Mouse (Mus musculus) embryonic facial prominence, embryonic 15.5 days (tissue): ENCODE data around the gene Vamp2. TPM values are rescaled to one million over a fixed set of nuclear protein-coding genes. Genes with fewer than 3 reads are reported as not detected.
A peak's percentile ranks its signal among the peaks of the same experiment; 100 is the strongest.

Source experiments
- ATAC-seq: fragments of 200-750 bp; cut with Nextera tagmentation; 2 replicates; pipeline ENCODE4 v1.8.0; 2017; ENCODE audit warnings: low read depth, moderate TSS enrichment; ENCODE audit not compliant: insufficient number of reproducible peaks, low FRiP score, low TSS enrichment
- H3K27ac ChIP-seq: fragments of 300-500 bp; sonication (generic); replicated peaks from 2 replicates; pipeline ENCODE4 v1.5.1; 2015; ENCODE audit warnings: mild to moderate bottlenecking, inconsistent platforms
- H3K27me3 ChIP-seq: fragments of 300-500 bp; sonication (generic); 2 replicates; pipeline ENCODE4 v1.6.1; 2015; ENCODE audit warnings: inconsistent platforms
- H3K36me3 ChIP-seq: fragments of 300-500 bp; sonication (generic); 2 replicates; pipeline ENCODE4 v1.6.1; 2015; ENCODE audit warnings: mild to moderate bottlenecking, inconsistent platforms
- H3K4me1 ChIP-seq: fragments of 300-500 bp; sonication (generic); 2 replicates; pipeline ENCODE4 v1.6.1; 2015; ENCODE audit warnings: inconsistent platforms
- H3K4me2 ChIP-seq: fragments of 300-500 bp; sonication (generic); replicated peaks from 2 replicates; pipeline ENCODE4 v1.6.1; 2015; ENCODE audit warnings: mild to moderate bottlenecking, inconsistent platforms
- H3K4me3 ChIP-seq: fragments of 300-500 bp; sonication (generic); replicated peaks from 2 replicates; pipeline ENCODE4 v1.5.1; 2015; ENCODE audit warnings: mild to moderate bottlenecking, inconsistent platforms
- H3K9ac ChIP-seq: fragments of 300-500 bp; sonication (generic); 2 replicates; pipeline ENCODE4 v1.6.1; 2015; ENCODE audit warnings: inconsistent platforms
- H3K9me3 ChIP-seq: fragments of 300-500 bp; sonication (generic); replicated peaks from 2 replicates; pipeline ENCODE4 v1.6.1; 2016; ENCODE audit warnings: inconsistent platforms
- WGBS: fragments of 180-500 bp; shearing (Covaris S2); methylation state at CpG from one replicate; pipeline ENCODE4 v1.1.7; 2015; 5-methylcytosine and 5-hydroxymethylcytosine counted together
- polyA plus RNA-seq: library from polyadenylated mRNA; unstranded; fragments of >200 nt; fragmentation: Nextera tagmentation; extraction: Ambion mirVana; gene quantifications from 2 replicates; pipeline ENCODE4 v1.2.1, GENCODE M21; 2015

Vamp2 gene
- polyA plus RNA-seq, 1 experiment from 2014 or later, result 149 TPM

DNA sequence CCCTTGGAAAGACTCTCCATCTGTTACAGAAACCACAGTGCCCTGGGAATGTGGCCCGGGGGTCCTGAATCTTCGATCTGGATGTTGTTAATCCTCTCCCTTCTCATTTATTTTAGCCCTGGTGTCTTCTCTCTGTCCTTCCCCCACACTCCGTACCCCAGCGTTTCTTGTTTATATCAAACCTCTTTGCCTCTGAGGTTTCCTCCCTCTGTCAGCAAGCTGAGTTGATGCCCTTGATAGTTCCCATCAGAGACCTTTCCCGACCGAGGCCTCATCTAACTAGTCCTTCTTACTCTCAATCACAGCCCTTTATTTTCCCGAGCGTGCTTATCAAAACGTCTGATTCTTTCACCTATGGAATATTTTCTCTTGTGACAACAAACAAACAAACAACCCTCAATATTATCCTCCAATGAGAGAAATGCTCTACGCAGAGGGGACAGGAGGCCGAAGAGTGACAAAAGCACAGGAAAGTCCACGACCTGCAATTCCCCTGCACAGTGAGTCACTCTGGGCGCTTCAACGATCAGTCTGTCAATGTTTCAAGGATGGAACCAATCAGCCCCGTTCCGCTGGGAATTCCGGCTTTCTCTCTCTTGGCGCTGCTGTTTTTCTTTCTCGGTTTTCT lies 29.4 kb upstream of the Vamp2 start:
- WGBS, result under 1% methylated on average over 19 of the region's 19 CpGs
- no peak for ATAC-seq
- peaks cover 23% of the 10 kb centered on the region for H3K4me1 ChIP-seq

DNA sequence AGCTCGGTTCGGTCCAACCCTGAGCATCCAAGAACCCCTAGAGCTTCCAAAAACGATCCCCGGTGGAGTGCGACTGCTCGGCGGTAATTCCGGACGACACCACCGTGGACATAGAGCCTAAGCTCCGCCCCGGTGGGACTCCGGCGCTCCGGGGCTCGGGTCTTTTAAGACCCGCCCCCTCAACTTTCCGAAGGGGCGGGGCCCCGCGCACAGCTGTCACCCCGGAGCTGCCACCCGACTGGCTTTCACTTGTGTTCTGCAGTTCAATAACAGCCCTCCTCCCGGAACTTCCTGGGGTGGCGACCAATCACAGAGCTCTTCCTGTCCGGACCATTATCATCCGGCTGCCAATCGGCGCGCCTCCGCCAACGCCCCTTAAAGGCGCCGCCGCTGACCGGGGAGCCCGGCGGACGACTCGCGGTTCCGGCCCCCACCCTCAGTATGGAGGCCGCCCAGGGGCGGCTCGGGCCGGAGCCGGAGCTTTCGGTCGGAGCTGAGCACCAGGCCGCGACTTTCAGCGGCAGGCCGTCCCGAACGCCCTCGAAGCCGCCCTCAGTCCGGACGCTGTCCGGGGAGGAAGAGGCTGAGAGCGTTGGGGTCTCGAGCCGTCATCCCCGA lies 28.8 kb upstream of the Vamp2 start, which contains the start of gene Borcs6:
TSS of gene Borcs6 (plus strand) at position 361 of the 618 bp plus-strand sequence.
- Histone ChIP-seq H3K9me3 (no peaks in the 10 kb centered on the region), H3K27ac (peak within 1 kb of the TSS; percentile 94), H3K4me3 (peak within 1 kb of the TSS; percentile 96), H3K4me2 (peak within 1 kb of the TSS; percentile 70), H3K36me3 (no peaks in the 10 kb centered on the region), H3K9ac (peak within 1 kb of the TSS; percentile 90), H3K27me3 (no peaks in the 10 kb centered on the region), H3K4me1 (peaks cover 29% of the 10 kb centered on the region)
- under 1% methylated on average over 64 of the region's 64 CpGs for WGBS
- peak; percentile 94 for ATAC-seq

More for the DNA sequence above, 29.4 kb upstream of the Vamp2 start:
- peak overlapping the region; percentile 94 for H3K27ac ChIP-seq
- peak overlapping the region; percentile 70 for H3K4me2 ChIP-seq
- peak overlapping the region; percentile 96 for H3K4me3 ChIP-seq
- no peaks in the 10 kb centered on the region for H3K27me3 ChIP-seq
- no peaks in the 10 kb centered on the region for H3K36me3 ChIP-seq
- H3K9ac ChIP-seq, result peak overlapping the region; percentile 60
- no peaks in the 10 kb centered on the region for H3K9me3 ChIP-seq

DNA sequence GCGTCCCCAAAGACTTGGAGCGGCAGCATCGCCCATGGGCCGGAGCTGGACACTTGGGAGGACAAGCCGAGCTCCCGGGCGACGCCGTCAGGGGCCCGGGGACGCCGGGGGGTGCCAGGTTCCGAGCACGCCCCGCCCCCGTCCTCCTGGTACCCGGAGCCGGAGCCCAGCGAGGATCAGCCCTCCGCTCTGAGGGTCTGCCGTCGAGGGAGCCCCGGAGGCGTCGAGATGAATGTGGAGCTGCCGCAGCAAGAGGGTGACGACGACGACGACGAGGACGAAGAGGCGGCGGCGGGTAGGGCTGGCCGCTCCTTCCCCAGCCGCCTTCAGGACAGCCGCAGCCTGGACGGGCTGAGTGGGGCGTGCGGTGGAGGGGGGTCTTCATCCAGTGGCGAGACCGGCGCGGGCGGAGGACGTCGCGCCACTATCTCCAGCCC lies 28.3 kb upstream of the Vamp2 start:
- Histone ChIP-seq H3K9me3 (no peaks in the 10 kb centered on the region), H3K4me2 (peak overlapping the region; percentile 70), H3K36me3 (no peaks in the 10 kb centered on the region), H3K9ac (peak overlapping the region; percentile 90), H3K4me3 (peak overlapping the region; percentile 96), H3K27me3 (no peaks in the 10 kb centered on the region), H3K27ac (peak overlapping the region; percentile 92), H3K4me1 (peaks cover 33% of the 10 kb centered on the region)
- under 1% methylated on average over 49 of the region's 49 CpGs for WGBS
- peak; percentile 3; the same call in 1 of the 2 replicates for ATAC-seq

DNA sequence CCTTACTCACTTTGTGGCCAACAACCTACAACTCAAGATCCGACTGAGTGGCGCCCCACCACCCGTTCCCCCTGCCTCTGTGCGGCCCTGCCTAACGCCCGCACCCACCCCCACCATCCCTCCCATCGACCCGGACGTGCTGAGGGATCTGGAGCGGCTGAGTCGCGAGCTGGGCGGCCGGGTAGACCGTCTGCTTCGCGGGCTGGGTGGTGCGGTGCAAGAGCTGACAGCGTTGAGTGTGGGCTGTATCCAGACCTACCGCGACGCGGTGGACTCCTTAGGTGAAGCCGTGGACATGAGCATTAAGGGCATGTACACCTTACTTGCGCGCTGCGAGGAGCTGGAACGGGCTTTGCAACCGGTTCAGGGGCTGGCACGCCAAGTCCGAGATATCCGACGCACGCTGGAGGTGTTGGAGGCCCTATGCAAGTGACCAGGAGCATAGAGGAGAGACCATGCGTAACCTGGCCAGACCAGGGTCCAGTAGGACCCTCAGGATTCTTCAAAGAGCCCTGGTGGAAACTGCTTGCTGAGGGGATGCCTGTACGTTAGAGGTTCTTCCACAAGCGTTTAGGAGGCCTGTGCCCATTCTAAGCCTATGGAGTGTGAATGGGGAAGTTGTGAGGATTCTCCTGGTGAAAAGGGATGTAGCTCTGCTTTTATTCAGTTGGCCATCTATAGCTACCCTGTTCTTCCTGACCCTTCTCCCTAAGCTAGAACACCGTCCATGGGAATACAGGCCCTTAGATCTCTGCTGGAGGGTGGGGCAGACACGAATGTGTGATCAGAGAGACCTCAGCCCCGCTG lies 27.6 kb upstream of the Vamp2 start:
- 1% methylated on average over 40 of the region's 40 CpGs for WGBS
- no peak for ATAC-seq
- H3K4me3 ChIP-seq, result peak overlapping the region; percentile 96
- no peaks in the 10 kb centered on the region for H3K9me3 ChIP-seq
- H3K9ac ChIP-seq, result peak overlapping the region; percentile 90
- H3K36me3 ChIP-seq, result no peaks in the 10 kb centered on the region
- H3K4me2 ChIP-seq, result peak overlapping the region; percentile 70
- peak overlapping the region; percentile 92 for H3K27ac ChIP-seq
- no peaks in the 10 kb centered on the region for H3K27me3 ChIP-seq
- H3K4me1 ChIP-seq, result peaks cover 33% of the 10 kb centered on the region

DNA sequence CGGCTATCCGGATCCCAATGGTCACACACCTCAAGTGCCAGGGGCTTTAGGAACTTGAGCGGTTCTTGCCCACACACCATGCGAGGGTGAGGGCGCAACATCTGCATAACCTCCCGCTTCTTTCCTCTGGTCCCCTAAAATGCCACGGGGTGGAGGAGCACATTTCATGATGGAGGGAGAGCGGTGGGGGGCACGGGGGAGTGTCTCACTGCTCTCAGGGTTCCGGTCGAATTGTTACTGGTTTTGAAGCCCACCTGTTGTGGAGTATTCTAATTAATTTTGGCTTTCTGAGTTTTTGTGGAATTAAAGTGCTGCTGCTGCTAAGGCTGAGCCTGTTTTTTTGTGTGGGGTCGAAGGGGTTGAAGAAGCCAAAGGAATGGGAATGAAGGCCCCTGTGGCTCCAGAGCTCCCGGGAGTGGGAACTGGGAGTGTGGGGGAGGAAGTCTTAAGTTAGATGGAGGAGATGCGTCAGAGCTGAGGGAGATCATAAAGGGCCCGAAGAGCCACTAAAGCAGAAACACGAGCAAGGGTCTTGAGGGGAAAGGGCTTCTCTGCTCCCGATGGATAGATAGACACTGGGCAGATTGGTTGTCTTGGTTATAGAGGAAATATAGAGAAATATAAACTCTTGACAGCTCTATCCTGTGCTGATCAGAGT lies 26.9 kb upstream of the Vamp2 start:
- Histone ChIP-seq H3K9ac (no peak overlapping the region), H3K27me3 (no peaks in the 10 kb centered on the region), H3K4me3 (peak overlapping the region; percentile 96), H3K4me1 (peaks cover 39% of the 10 kb centered on the region), H3K4me2 (peak overlapping the region; percentile 70), H3K9me3 (no peaks in the 10 kb centered on the region), H3K27ac (peak overlapping the region; percentile 92; the same call in 1 of the 2 replicates), H3K36me3 (no peaks in the 10 kb centered on the region)
- no peak for ATAC-seq
- WGBS, result 16% methylated on average over 17 of the region's 17 CpGs

DNA sequence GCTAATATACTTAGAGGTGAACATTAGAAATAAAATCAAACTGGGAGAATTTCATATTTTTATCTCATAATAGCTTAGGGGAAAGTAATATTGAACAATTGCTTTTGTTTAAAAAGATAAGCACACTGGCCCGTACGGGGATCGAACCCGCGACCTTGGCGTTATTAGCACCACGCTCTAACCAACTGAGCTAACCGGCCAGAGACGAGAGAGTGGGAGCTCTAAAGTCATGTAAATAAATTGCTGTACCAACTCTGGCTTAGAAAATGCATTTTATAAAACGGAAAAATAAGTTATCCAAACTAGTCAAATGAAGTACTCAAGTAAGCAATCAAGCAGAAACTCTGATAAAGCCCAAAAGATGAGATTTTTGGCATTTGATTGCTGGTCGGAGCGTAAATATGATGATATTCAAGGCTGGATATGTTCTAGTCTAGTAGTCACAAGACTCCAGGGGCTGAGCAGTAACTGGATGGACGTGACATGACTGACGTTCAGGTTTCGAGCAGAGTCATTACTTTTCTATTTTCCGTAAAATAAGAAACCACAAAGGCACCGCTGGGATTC lies 26.0 kb upstream of the Vamp2 start:
- H3K27ac ChIP-seq, result peak overlapping the region; percentile 90

DNA sequence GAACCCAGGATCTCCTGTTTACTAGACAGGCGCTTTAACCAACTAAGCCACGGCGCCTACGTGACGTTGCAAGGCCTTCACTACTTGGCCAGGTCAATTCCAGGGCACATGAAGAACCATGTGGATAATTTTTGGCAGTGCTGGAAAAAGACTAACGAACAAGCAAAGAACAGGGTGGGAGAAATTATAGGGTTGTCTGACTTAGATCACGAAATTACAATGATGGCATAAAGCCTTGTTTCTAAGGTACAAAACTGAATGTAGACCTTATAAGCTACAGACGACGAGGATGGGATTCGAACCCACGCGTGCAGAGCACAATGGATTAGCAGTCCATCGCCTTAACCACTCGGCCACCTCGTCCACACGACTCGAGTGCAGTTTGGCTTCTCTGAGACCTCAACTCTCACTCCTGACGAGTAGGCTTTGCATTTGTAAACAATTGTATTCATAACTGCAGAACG lies 25.5 kb upstream of the Vamp2 start:
- peak overlapping the region; percentile 57; the same call in 1 of the 2 replicates for H3K9ac ChIP-seq
- peak overlapping the region; percentile 73 for H3K4me2 ChIP-seq
- H3K27ac ChIP-seq, result peak overlapping the region; percentile 90
- H3K4me3 ChIP-seq, result peak overlapping the region; percentile 72
- under 1% methylated on average over 19 of the region's 19 CpGs for WGBS
- no peaks in the 10 kb centered on the region for H3K9me3 ChIP-seq
- H3K36me3 ChIP-seq, result no peaks in the 10 kb centered on the region
- peak; percentile 69 for ATAC-seq
- H3K4me1 ChIP-seq, result peaks cover 43% of the 10 kb centered on the region
- no peaks in the 10 kb centered on the region for H3K27me3 ChIP-seq

More for the DNA sequence above, 26.0 kb upstream of the Vamp2 start:
- peak overlapping the region; percentile 72 for H3K4me3 ChIP-seq
- peak overlapping the region; percentile 73 for H3K4me2 ChIP-seq
- no peaks in the 10 kb centered on the region for H3K36me3 ChIP-seq
- H3K9ac ChIP-seq, result no peak overlapping the region
- under 1% methylated on average over 17 of the region's 17 CpGs for WGBS
- H3K9me3 ChIP-seq, result no peaks in the 10 kb centered on the region
- no peaks in the 10 kb centered on the region for H3K27me3 ChIP-seq
- peaks cover 44% of the 10 kb centered on the region for H3K4me1 ChIP-seq
- ATAC-seq, result no peak

DNA sequence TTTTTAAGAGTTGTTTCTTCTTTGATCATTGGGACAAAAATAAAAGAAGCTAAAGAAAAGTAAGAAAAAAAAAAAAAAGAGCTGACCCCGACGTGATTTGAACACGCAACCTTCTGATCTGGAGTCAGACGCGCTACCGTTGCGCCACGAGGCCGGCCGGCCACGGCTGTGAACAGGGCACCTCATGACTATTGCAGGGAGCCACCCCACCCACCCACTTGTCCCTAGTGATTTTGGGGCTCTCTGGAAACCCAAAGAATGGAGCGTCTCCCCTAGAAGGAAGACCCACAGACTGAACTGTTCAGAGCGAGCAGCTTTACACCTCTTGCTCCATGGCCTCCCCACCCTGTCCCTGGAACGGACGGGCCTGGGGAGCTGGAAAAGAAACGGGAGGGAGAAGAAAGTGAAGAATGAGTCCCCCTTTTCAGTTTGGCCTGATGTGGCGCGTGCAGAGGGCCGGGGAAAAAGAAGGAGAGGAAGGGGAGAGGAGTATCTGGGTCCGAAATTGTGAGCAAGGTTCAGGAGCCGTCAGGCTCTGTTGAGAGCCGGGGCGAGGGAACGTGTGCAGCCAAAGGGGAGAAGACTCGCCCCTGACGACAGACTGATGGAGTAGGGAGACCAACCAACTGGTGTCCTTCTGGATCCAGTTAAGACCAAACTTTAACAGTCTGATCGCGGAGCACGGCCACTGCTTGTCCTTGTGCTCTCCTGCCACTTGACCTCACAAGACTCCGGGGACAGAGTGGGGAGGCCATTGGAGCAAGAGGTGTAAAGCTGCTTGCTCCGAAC lies 24.7 kb upstream of the Vamp2 start:
- no peaks in the 10 kb centered on the region for H3K36me3 ChIP-seq
- H3K4me3 ChIP-seq, result peak overlapping the region; percentile 72
- H3K4me2 ChIP-seq, result peak overlapping the region; percentile 73
- H3K27me3 ChIP-seq, result no peaks in the 10 kb centered on the region
- peak overlapping the region; percentile 57 for H3K9ac ChIP-seq
- H3K9me3 ChIP-seq, result no peaks in the 10 kb centered on the region
- peak overlapping the region; percentile 90 for H3K27ac ChIP-seq
- ATAC-seq, result peak; percentile 56; the same call in 1 of the 2 replicates
- WGBS, result under 1% methylated on average over 31 of the region's 31 CpGs
- H3K4me1 ChIP-seq, result peaks cover 36% of the 10 kb centered on the region

DNA sequence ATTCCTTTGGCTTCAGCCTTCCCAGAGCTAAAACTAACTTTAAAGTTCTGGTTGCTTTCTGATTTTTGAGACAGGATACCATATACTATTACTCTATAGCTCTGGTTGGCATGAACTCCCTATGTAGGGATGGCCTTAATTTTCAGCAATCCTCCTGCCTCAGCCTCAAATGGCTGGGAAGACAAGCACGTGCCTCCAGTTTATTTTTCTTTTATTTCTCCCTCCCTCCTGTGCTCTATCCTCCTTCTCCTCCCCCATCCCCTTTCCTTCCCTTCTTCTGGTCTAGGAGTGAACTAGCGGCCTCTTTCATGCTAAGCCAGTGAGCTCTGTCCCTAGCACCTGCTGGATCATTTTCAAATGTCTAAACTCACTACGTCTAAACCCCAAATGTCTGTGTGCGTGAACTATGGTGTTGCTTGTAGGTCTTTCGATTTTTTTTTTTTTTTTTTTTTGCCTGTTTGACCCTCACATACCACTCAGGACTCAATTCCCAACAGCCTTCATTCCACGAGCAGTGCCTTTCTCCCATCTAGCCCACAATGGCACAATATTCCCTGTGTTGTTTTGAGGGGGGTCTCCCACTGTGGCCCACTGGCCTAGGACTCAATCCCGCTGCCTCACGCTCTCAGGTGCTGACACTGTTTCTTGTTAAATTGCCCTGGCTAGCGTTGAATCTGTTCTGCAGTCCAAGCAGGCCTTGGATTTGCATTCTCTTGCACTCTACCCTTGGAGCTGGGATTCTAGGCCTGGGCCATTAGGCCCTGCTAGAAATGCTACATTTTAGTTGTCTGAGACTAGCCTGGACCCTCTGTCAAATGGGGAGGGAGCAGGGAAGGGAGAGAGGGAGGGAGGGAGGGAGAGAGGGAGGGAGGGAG lies 23.8 kb upstream of the Vamp2 start:
- 45% methylated on average over 9 of the region's 9 CpGs for WGBS

More for the DNA sequence above, 23.8 kb upstream of the Vamp2 start:
- H3K4me3 ChIP-seq, result peak overlapping the region; percentile 72
- H3K27ac ChIP-seq, result peak overlapping the region; percentile 90
- peaks cover 34% of the 10 kb centered on the region for H3K4me1 ChIP-seq
- no peaks in the 10 kb centered on the region for H3K27me3 ChIP-seq
- H3K36me3 ChIP-seq, result no peaks in the 10 kb centered on the region
- ATAC-seq, result no peak
- H3K4me2 ChIP-seq, result peak overlapping the region; percentile 73
- no peaks in the 10 kb centered on the region for H3K9me3 ChIP-seq
- peak overlapping the region; percentile 57; the same call in 1 of the 2 replicates for H3K9ac ChIP-seq
